Mouse (Mus musculus): Measurements from ENCODE around the gene Drc3.
"Not testable (repeated sequence)": the region's sequence is repeated elsewhere in the genome, so short reads cannot be mapped to it uniquely, and the experiment has no call there.

The Drc3 gene

GRCm38 (mm10) chr11:60385946-60386345, 32.8 kb downstream of the Drc3 start:
- DNase-seq (ENCODE audit: extremely low spot score, low read depth, low spot score) = no peak

GRCm38 (mm10) chr11:60387944-60388343, 34.8 kb downstream of the Drc3 start:
- no peak for DNase-seq (ENCODE audit: extremely low spot score, low read depth, low spot score)

GRCm38 (mm10) chr11:60391346-60391745, 38.2 kb downstream of the Drc3 start:
- DNase-seq (ENCODE audit: extremely low spot score, low read depth, low spot score) = no peak

- no peak for DNase-seq (ENCODE audit: extremely low spot score, low read depth, low spot score)
Measured at GRCm38 (mm10) chr11:60396546-60396945, 43.4 kb downstream of the Drc3 start.

GRCm38 (mm10) chr11:60397172-60397571, 44.0 kb downstream of the Drc3 start:
- DNase-seq (ENCODE audit: extremely low spot score, low read depth, low spot score) = no peak

GRCm38 (mm10) chr11:60406606-60407005, 53.5 kb downstream of the Drc3 start:
- DNase-seq (ENCODE audit: extremely low spot score, low read depth, low spot score) = no peak

- DNase-seq (ENCODE audit: extremely low spot score, low read depth, low spot score) = peak; percentile 60
Measured at GRCm38 (mm10) chr11:60412173-60412572, 59.0 kb downstream of the Drc3 start.

- no peak for DNase-seq (ENCODE audit: extremely low spot score, low read depth, low spot score)
Measured at GRCm38 (mm10) chr11:60412921-60413320, 59.8 kb downstream of the Drc3 start.

- DNase-seq (ENCODE audit: extremely low spot score, low read depth, low spot score) = no peak
Measured at GRCm38 (mm10) chr11:60416590-60416962, 63.4 kb downstream of the Drc3 start.

- peak; percentile 97 for DNase-seq (ENCODE audit: extremely low spot score, low read depth, low spot score)
Measured at GRCm38 (mm10) chr11:60416963-60417716, 64.0 kb downstream of the Drc3 start, which contains the start of gene Gid4. Gene Gid4 (plus strand): TSS chr11:60417145.

GRCm38 (mm10) chr11:60417717-60418472, 64.8 kb downstream of the Drc3 start, which contains the start of gene Atpaf2:
Gene Atpaf2 (minus strand): TSS chr11:60418457.
- no peak for DNase-seq (ENCODE audit: extremely low spot score, low read depth, low spot score)

GRCm38 (mm10) chr11:60418473-60418803, 65.3 kb downstream of the Drc3 start:
- no peak for DNase-seq (ENCODE audit: extremely low spot score, low read depth, low spot score)

GRCm38 (mm10) chr11:60422046-60422668, 69.0 kb downstream of the Drc3 start:
- no peak for DNase-seq (ENCODE audit: extremely low spot score, low read depth, low spot score)

GRCm38 (mm10) chr11:60423006-60423405, 69.9 kb downstream of the Drc3 start:
- no peak for DNase-seq (ENCODE audit: extremely low spot score, low read depth, low spot score)

GRCm38 (mm10) chr11:60426417-60426816, 73.3 kb downstream of the Drc3 start:
- DNase-seq (ENCODE audit: extremely low spot score, low read depth, low spot score) = no peak

GRCm38 (mm10) chr11:60427628-60428027, 74.5 kb downstream of the Drc3 start:
- DNase-seq (ENCODE audit: extremely low spot score, low read depth, low spot score) = no peak

- no peak for DNase-seq (ENCODE audit: extremely low spot score, low read depth, low spot score)
Measured at GRCm38 (mm10) chr11:60433501-60433900, 80.4 kb downstream of the Drc3 start.

GRCm38 (mm10) chr11:60435133-60435532, 82.0 kb downstream of the Drc3 start:
- no peak for DNase-seq (ENCODE audit: extremely low spot score, low read depth, low spot score)

- DNase-seq (ENCODE audit: extremely low spot score, low read depth, low spot score) = no peak
Measured at GRCm38 (mm10) chr11:60436618-60437017, 83.5 kb downstream of the Drc3 start.

- DNase-seq (ENCODE audit: extremely low spot score, low read depth, low spot score) = not testable (repeated sequence)
Measured at GRCm38 (mm10) chr11:60439621-60440020, 86.5 kb downstream of the Drc3 start.

GRCm38 (mm10) chr11:60440176-60440575, 87.0 kb downstream of the Drc3 start:
- DNase-seq (ENCODE audit: extremely low spot score, low read depth, low spot score) = no peak

- no peak for DNase-seq (ENCODE audit: extremely low spot score, low read depth, low spot score)
Measured at GRCm38 (mm10) chr11:60442896-60443295, 89.8 kb downstream of the Drc3 start.

All from hindlimb bud, embryonic 11.5 days (tissue).